ENCODE assay signal across 8 mouse cellular contexts in genomic region chr1:192853988-192854818, GRCm38 (mm10). TPM values are rescaled to one million over a fixed set of nuclear protein-coding genes. Genes with fewer than 3 reads are reported as not detected.
A peak's percentile ranks its signal among the peaks of the same experiment; 100 is the strongest.
DNase-seq lines count a peak whose midpoint lies in the region; ATAC-seq and TF ChIP-seq lines count a peak whose summit lies in the region.

No protein-coding gene starts in this region.

- peak overlapping the region; percentile 65 for H3K4me3 ChIP-seq in left cerebral cortex, adult 2 months
- peak overlapping the region; percentile 94 for H3K4me3 ChIP-seq in embryonic facial prominence, embryonic 10.5 days
- peak overlapping the region; percentile 83 for H3K4me3 ChIP-seq in hindbrain, embryonic 13.5 days
- H3K4me3 ChIP-seq in midbrain, embryonic 16.5 days (ENCODE audit: low read depth, low read length): peak overlapping the region; percentile 87

- H3K27me3 ChIP-seq in embryonic facial prominence, embryonic 10.5 days (replicated peaks; ENCODE audit: low read depth, poor library complexity, severe bottlenecking): peaks cover 87% of the 10 kb centered on the region
- H3K27me3 ChIP-seq in hindbrain, embryonic 13.5 days: peaks cover 16% of the 10 kb centered on the region
- no peaks in the 10 kb centered on the region for H3K27me3 ChIP-seq in midbrain, embryonic 16.5 days (ENCODE audit: control insufficient read depth, insufficient read depth, low read depth, low read length)

- DNase-seq in left cerebral cortex, adult 2 months (ENCODE audit: extremely low spot score in 1 of 2, low spot score in 2 of 2): no peak
- no peak for DNase-seq in left cerebral cortex, adult 8-10 months (ENCODE audit: low spot score in 2 of 2)
- no peak for DNase-seq in embryonic facial prominence, embryonic 10.5 days (ENCODE audit: low spot score)
- no peak for DNase-seq in left cerebral cortex, postnatal 10 days (ENCODE audit: extremely low spot score in 1 of 2, low spot score in 2 of 2)
- no peak for DNase-seq in layer of hippocampus, adult 8-10 months (ENCODE audit: low spot score in 2 of 2)

- no peak for ATAC-seq in hindbrain, embryonic 13.5 days (ENCODE audit: low FRiP score)
- ATAC-seq in midbrain, embryonic 16.5 days: peak; percentile 18; the same call in 1 of the 2 replicates
- ATAC-seq in activated CD4-positive, CD25-positive, alpha-beta regulatory T cell, adult 4 months: no peak

- 2% methylated on average over 19 of the region's 19 CpGs for WGBS in embryonic facial prominence, embryonic 10.5 days
- WGBS in hindbrain, embryonic 13.5 days: 2% methylated on average over 19 of the region's 19 CpGs
- WGBS in midbrain, embryonic 16.5 days: 3% methylated on average over 19 of the region's 19 CpGs

- peaks cover 70% of the 10 kb centered on the region for H3K4me1 ChIP-seq in embryonic facial prominence, embryonic 10.5 days
- H3K4me1 ChIP-seq in hindbrain, embryonic 13.5 days (replicated peaks): peaks cover 52% of the 10 kb centered on the region
- H3K4me1 ChIP-seq in midbrain, embryonic 16.5 days (ENCODE audit: control insufficient read depth, insufficient read depth, low read length): peaks cover 43% of the 10 kb centered on the region

- intact Hi-C loops in left cerebral cortex, adult 2 months (cut with DNase I): loop anchor here (2.0 kb wide), 2 partner anchors 19 to 47 kb away; no protein-coding TSS in a partner anchor
- intact Hi-C loops in left cerebral cortex, postnatal 10 days (cut with DNase I): no loop called here

- H3K9ac ChIP-seq in hindbrain, embryonic 13.5 days: peak overlapping the region; percentile 96
- peak overlapping the region; percentile 95 for H3K9ac ChIP-seq in midbrain, embryonic 16.5 days (ENCODE audit: low read depth, low read length)

- H3K9me3 ChIP-seq in embryonic facial prominence, embryonic 10.5 days: no peaks in the 10 kb centered on the region
- H3K9me3 ChIP-seq in hindbrain, embryonic 13.5 days: no peaks in the 10 kb centered on the region
- no peaks in the 10 kb centered on the region for H3K9me3 ChIP-seq in midbrain, embryonic 16.5 days (replicated peaks; ENCODE audit: control insufficient read depth, low read length, poor library complexity, severe bottlenecking)

- peak overlapping the region; percentile 86 for H3K27ac ChIP-seq in left cerebral cortex, adult 2 months
- peak overlapping the region; percentile 98 for H3K27ac ChIP-seq in embryonic facial prominence, embryonic 10.5 days (replicated peaks)
- H3K27ac ChIP-seq in hindbrain, embryonic 13.5 days: peak overlapping the region; percentile 98
- H3K27ac ChIP-seq in midbrain, embryonic 16.5 days (ENCODE audit: low read length): peak overlapping the region; percentile 97

- H3K36me3 ChIP-seq in embryonic facial prominence, embryonic 10.5 days (replicated peaks): peaks cover 16% of the 10 kb centered on the region
- peaks cover 7% of the 10 kb centered on the region for H3K36me3 ChIP-seq in hindbrain, embryonic 13.5 days
- peaks cover 2% of the 10 kb centered on the region for H3K36me3 ChIP-seq in midbrain, embryonic 16.5 days (ENCODE audit: control insufficient read depth, insufficient read depth, low read length)

- no peak for TF ChIP-seq CTCF in left cerebral cortex, adult 2 months (IDR thresholded peaks at IDR 0.05)

- peak overlapping the region; percentile 82 for H3K4me2 ChIP-seq in hindbrain, embryonic 13.5 days
- peak overlapping the region; percentile 95 for H3K4me2 ChIP-seq in midbrain, embryonic 16.5 days (ENCODE audit: low read length)

RNA-seq across cellular contexts. Expression of gene Sertad4, which starts 1.4 kb away (rescaled TPM):
- 10 to 100 TPM; 11.6 to 12.1 TPM for total RNA-seq in left cerebral cortex, adult 2 months (2021)
- total RNA-seq in left cerebral cortex, adult 8-10 months (2022): 10 to 100 TPM; 16.0 to 19.6 (median 17.7) TPM
- polyA plus RNA-seq in embryonic facial prominence, embryonic 10.5 days (2016; fragmentation: Nextera tagmentation; extraction: Ambion mirVana): 23.6 and 33.4 TPM in 2 replicates
- 26.0 and 27.5 TPM in 2 replicates for polyA plus RNA-seq in hindbrain, embryonic 13.5 days (2015; fragmentation: Nextera tagmentation; extraction: Ambion mirVana)
- polyA plus RNA-seq in midbrain, embryonic 16.5 days (2015; fragmentation: Nextera tagmentation; extraction: Ambion mirVana): 26.3 and 27.6 TPM in 2 replicates
- total RNA-seq in left cerebral cortex, postnatal 10 days (2021): 10 to 100 TPM; 27.3 to 30.3 TPM
- 10 to 100 TPM; 13.4 to 17.3 (median 14.7) TPM for total RNA-seq in layer of hippocampus, adult 8-10 months (2022)
- polyA plus RNA-seq in activated CD4-positive, CD25-positive, alpha-beta regulatory T cell, adult 4 months (2017; shearing (Covaris generic)): not detected
